Mouse (Mus musculus): ENCODE data around the gene Slc44a1. TPM values are rescaled to one million over a fixed set of nuclear protein-coding genes. Genes with fewer than 3 reads are reported as not detected.

The Slc44a1 gene
- total RNA-seq, 1 experiment from 2014 or later, result 63.9 TPM

DNA sequence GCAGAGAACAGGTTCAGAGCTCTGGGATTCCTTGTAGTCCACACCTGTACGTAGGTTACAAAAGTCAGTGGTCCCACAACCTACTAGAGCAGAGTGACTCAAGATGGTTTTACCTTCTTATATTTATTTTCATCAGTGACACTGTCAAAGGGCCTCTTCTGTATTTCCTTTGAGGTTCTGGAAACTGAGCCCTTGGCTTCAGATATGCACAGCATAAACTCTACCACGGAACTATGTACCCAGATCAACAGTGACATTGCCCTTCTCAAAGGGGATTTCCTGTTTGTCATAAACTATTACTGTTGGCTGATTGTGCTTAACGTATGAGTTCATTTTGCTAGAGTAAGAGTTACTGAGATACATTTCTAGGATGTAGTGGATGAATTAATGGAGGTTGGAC lies 18.3 kb downstream of the Slc44a1 start:
- ATAC-seq (ENCODE audit: extremely low read depth, insufficient number of reproducible peaks, low FRiP score, poor library complexity, severe bottlenecking), result no peak

DNA sequence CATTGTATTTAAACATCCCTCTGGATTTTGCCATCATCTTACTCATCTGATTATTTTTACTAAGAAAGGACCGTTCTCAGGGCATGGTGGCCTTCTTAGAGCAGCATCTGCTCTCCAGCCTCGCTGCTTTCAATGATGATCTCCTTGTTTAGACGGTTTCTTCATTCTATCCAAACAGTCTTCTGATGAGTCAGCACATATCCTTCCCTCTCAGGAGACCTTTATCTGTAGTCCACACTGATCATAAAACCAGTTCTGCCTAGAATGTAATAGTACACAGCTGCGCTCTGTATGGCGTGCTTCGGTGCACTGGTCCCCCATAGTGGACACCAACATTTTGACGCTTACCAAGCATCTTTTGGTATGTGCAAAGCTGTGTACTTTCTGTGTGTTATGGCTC lies 19.5 kb downstream of the Slc44a1 start:
- ATAC-seq (ENCODE audit: extremely low read depth, insufficient number of reproducible peaks, low FRiP score, poor library complexity, severe bottlenecking), result no peak

DNA sequence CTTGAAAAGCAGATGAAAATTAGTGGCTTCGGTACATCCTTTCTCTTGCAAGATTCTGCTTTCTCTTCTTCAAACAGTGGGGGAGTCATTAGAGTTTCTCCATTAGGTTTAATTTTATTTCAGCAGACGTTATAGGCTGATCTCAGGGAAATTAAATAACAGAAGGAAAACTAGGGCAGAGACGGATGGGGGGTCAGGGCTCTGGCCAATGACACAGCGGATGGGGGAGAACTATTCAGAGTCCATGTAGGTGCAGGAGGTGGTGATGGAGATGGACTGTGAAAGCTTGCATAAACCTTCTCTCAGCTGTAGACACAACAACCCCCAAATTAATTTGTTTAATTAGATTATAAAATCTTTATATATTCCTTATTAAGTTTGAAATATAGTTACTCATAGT lies 20.8 kb downstream of the Slc44a1 start:
- ATAC-seq (ENCODE audit: extremely low read depth, insufficient number of reproducible peaks, low FRiP score, poor library complexity, severe bottlenecking), result no peak

DNA sequence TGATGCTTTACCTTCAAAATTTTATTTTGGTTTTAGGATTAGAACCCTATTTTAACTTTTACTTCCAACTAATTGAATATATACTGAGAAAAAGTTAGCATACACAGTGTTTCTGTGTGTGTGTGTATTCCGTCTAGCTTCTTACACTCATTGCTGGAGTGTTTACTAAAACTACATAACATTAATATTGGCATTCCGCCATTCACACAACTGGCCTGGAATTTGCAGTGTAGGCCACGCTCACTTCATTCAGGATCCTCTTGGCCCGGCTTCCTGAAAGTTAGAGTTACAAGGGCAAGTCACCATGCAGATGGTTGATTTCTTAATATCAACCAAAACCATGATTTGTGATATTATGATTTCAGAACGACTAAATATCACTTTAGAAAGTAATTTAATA lies 21.9 kb downstream of the Slc44a1 start:
- ATAC-seq (ENCODE audit: extremely low read depth, insufficient number of reproducible peaks, low FRiP score, poor library complexity, severe bottlenecking), result no peak

DNA sequence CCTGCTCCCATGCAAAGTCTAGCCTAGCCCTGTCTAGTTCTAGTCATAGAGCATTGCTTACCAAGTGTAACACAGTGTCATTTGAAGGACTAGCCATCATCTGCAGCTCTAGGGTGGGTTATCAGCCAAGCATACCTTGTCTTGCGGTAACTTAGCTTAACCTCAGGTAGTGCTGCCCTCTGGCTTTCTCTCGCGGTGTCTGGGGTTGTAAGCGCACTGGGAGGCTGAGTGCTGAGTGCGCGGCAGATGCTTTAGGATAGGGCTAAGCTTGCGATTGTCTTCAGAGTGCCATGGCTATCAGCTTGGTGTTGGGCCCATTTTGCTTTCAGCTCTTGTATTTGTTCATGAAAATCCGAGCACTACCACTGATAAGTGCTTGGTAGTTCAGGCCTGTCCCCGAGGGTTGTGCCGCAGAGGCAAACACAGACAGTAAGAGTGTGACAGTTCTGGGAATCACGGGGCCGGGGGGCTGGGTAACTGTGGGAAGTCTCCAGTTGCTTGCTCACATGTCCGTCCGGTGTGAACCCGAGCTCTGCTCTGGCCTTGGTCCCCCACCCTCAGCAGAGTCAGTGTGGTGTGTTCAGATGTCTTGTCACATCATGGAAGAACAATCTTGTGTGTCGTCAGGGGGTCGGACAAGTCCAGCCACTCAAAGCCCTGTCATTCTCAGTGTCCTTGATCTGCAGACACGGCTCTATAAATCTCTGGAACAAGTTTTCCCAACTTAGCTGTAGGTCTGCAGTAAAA lies 22.5 kb downstream of the Slc44a1 start:
- ATAC-seq (ENCODE audit: extremely low read depth, insufficient number of reproducible peaks, low FRiP score, poor library complexity, severe bottlenecking), result no peak

DNA sequence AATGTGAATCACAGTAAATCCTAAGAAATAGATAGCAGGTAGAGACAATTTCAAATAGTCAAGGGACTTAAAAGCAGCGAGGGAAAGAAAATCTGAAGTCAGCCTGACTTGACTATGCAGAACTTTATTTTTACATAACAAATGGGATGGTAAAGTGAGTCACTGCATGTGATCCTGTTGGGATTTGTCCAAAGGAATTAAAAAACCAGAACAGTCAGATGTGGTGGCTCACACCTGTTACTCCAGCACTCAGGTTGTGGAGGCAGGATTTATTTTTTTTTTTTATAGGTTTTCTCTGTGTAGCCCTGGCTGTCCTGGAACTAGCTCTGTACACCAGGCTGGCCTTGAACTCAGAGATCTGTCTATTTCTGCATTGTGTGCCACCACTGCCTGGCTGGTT lies 25.7 kb downstream of the Slc44a1 start:
- no peak for ATAC-seq (ENCODE audit: extremely low read depth, insufficient number of reproducible peaks, low FRiP score, poor library complexity, severe bottlenecking)

DNA sequence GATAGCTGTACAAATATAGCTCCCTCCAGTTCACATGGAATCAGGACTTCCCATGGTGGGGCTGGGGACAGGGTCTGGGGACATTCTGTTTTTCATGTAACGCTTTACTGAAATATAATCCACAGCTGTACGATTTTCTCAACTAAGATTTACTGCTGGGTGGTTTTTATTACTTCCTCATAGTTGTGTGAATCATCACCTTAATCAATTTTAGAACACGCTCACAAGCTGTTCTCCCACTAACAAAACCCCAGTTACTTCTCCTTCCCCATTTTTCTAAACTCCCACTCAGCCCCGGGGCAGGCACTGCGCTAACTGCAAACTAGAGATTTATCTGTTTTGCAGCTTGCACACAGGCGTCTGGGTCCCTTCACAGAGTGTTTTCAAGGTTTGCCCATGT lies 28.8 kb downstream of the Slc44a1 start:
- peak; percentile 58; the same call in 1 of the 2 replicates for ATAC-seq (ENCODE audit: extremely low read depth, insufficient number of reproducible peaks, low FRiP score, poor library complexity, severe bottlenecking)

DNA sequence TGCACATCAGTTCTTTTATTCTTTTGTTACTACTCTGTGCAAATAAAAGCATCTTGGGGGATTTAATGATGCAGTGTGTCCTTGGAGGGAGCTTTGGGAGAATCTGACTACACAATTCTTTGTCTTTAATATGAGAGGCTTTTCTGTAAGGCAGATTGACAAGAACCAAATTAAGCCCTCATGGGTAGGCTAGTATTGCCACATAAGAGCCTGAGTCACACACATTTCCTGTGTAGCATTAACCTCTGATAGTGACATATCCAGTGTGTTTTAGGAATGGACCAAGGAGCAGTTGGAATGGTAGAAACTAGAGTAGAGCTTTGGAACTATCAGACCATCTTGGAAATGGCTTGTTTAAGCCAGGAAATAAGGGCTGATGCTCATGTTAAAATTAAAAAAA lies 33.9 kb downstream of the Slc44a1 start:
- no peak for ATAC-seq (ENCODE audit: extremely low read depth, insufficient number of reproducible peaks, low FRiP score, poor library complexity, severe bottlenecking)

DNA sequence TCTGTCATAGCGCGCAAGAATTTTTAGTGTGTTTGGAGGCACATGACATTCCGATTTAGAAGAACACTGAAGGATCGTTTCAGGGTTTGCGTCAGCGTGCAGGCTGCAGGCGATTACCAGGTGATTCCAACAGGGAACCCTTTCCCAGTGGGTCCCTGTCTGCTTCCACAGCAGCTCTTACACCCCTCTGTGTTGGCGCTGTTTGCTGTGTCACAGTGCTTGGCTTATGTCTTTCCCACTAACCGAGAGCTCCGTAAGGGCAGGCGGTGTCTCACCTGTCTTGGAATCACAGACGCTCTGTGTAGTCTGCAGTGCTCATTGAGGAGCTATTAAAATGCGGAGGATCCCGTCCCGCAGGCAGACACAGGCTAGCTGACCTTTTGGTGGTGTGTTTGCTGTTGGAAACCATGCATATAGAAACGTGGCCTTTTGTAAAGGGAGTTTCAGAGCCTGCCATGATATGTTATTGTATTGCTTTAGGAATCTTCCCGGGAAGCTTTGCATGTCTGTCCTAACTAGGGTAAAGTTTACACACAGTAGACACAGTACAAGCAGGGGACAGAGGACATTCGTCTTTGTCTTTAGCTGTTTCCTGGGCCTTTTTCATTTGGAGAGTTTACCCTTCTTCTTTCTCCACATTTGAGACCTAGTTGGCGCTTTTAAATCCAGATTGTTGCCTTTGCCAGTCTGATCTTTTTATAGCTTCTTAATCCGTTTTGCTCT lies 35.2 kb downstream of the Slc44a1 start:
- ATAC-seq (ENCODE audit: extremely low read depth, insufficient number of reproducible peaks, low FRiP score, poor library complexity, severe bottlenecking), result no peak

DNA sequence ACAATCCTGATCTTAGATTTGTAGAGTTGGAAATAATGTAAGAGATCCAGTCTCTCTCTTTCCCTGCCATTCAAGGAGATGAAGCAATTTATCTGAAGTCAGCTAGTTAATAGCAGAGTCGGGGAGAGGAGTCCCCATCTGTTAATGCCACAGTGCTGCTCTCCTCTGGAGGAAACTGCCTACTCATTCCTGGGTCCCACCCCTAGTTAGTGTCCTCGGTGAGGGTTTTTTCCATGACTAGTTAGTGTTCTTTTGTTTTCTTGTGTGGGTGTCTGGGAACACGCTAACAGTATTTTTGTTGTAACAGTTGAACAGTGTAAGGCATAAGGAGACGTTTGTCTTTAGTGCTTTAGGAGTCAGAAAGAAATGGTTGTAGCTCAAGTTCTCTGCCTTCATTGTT lies 38.4 kb downstream of the Slc44a1 start:
- ATAC-seq (ENCODE audit: extremely low read depth, insufficient number of reproducible peaks, low FRiP score, poor library complexity, severe bottlenecking), result no peak

DNA sequence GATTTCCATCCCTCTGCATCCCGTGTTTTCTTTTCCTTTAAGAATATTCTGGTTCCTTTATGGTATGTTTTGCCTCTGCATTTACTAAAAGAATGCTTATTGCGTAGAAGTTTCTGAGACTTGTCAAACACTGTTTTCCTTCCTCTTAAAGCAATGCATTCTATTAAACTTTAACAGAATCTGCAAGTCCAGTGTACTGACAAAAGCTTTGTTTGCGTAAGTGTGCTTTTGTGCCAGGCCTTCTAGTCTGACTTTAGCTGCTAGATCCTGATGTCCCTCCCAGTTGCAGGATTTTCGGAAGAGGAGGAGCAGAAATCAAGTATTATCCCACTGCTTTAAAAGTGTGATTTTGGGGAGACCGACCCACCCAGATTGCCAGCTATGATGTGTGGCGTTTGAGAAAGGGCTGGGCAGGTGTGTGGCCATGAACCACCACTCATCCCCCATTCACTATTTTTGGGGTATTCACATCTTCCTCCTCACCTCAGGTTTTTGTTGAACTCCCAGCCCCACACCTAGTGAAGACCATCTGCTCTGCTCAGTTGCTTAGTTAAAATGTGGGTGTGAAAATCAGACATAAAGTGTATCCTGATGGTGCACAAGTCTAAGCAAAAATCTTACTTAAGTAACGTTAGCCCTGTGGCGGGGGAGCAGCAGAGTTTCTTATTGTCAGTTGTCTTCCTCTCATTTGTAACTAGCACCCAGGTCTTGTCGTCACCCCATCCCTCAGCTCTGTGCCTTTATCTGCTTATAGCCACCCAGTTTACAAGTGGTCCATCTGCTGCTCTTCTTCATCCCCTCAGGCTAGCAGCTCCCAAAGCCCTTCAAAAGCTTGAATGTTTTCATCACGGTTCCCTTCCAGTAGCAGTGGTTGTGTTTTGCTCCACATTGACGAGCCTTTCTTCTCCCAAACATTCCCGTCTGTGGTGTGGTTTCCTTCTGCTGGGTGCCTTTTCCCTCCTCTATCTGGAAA lies 47.3 kb downstream of the Slc44a1 start:
- ATAC-seq (ENCODE audit: extremely low read depth, insufficient number of reproducible peaks, low FRiP score, poor library complexity, severe bottlenecking), result no peak

DNA sequence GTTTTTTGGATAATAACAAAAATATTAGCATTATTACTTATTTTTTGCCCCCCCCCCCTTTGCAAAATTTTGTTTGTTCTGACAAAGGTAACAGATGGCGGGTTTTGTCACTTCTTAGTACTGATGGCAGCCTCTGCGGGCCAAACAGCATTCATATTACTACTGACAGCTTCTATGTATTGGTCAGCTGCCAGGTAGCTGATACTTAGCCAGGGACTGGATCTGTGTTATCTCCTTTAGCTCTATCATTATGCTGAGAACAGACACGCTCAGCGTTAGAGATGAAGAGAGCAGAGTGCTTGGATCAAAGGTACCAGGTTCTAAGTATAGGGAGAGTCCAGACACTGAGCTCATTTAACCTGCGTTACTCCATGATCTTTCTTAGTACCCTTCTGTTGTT lies 48.6 kb downstream of the Slc44a1 start:
- ATAC-seq (ENCODE audit: extremely low read depth, insufficient number of reproducible peaks, low FRiP score, poor library complexity, severe bottlenecking), result no peak

DNA sequence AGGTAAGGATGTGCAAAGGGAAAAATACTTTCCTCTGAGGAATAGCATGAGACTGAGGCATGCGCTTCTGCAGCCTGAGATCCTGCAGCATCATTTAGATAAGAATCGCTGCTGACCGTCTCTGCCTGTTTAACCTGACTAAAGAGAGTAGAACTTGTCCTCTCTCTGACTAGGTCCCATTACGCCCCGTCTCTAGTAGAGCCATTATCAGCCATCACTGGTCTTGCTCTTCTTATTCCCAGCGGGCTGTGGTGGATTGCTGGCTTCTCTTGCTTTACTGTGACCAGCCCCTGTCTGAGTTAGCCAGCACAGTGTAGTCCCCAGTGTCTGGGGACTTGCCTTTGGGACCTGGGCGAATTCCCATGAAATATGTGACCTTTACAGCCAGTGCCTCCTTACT lies 50.2 kb downstream of the Slc44a1 start:
- no peak for ATAC-seq (ENCODE audit: extremely low read depth, insufficient number of reproducible peaks, low FRiP score, poor library complexity, severe bottlenecking)

DNA sequence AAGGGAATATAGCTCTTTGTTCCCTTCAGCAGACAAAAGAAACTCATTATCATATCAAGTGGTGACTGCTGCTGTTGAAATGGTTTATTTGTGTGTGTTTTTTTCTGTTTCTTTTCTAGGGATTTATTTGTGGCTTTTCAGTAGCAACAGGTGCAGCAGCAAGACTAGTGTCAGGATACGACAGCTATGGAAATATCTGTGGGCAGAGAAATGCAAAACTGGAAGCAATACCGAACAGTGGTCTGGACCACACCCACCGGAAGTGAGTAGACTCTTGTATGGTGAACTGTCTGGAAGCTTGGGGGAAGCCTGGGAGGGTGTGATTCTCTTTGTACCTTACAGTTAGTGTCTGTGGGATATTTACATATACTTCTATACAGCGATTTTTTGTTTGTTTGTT lies 51.1 kb downstream of the Slc44a1 start:
- peak; percentile 61; the same call in 1 of the 2 replicates for ATAC-seq (ENCODE audit: extremely low read depth, insufficient number of reproducible peaks, low FRiP score, poor library complexity, severe bottlenecking)

DNA sequence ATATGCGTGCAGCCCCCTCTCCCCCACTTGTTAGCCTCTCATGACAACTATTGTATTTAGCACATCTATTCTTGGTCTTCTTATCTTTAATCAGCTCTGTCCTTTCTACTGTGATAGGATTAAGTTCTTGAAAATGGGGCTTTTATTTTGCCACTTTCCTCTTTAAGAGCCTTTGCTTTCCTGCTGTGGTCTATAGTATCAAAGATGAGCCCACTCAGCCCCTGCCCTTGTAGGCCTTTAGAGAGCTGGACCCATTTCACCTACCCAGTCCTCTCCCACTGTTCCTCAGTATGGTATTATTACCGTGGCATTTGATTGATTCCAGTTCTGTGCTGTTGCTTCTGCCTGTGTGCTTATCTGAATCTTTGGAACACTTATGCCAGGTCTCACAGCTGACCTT lies 55.4 kb downstream of the Slc44a1 start:
- ATAC-seq (ENCODE audit: extremely low read depth, insufficient number of reproducible peaks, low FRiP score, poor library complexity, severe bottlenecking), result no peak

DNA sequence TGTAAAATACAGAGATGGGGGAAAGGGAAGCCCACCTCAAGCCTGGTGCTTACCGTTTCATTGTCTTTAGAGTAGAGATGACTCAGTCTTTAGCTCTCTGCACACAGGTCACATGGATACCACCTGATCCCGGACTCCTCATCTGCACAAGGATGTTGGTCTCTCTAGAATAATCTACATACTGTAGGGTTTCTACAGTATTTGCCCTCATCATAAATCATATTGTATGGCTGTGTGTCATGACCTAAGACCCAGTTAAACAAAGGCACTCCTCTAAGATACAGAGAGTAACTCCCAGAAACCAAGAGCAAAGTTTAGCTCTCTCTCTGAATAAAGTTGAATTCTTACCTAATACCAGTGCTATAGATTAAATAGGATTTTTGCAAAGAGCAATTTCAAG lies 62.6 kb downstream of the Slc44a1 start:
- ATAC-seq (ENCODE audit: extremely low read depth, insufficient number of reproducible peaks, low FRiP score, poor library complexity, severe bottlenecking), result no peak

DNA sequence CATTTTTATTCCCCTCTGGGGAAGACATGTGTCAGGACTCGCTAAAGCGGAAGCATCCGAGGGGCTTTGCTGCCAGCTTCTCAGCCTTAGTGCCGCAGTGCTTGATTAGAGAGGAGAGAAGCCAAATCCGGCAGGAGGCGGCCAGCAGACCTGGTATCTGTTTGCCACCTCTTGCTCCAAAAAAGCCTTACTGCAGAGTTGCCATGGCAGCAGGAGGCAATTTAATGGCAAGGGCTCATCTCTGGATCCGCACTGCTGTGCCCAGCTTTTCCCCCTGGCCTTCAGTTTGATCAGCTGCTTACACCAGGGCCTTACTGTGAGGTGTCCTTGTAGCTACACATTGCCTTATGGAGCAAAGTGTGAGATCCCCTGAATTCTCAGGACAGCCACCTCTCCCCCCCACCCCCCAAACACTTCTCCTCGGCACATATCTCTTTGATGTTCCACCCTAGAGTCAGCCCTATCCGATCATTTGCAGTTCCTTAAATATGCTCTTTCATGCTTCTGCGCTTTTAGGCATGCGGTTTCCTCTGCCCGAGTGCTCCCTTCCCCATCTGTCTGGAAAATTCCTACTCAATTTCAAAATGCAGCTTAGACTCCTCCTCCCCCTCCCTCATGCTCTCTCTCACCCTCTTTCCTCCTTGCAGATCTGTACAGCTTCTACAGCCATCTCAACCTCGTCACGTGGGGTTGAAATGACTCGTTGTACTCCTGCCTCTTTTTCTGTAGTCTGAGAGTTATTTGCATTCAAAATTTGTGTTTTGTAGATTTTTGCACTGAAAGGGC lies 72.1 kb downstream of the Slc44a1 start:
- ATAC-seq (ENCODE audit: extremely low read depth, insufficient number of reproducible peaks, low FRiP score, poor library complexity, severe bottlenecking), result peak; percentile 17; the same call in 1 of the 2 replicates

DNA sequence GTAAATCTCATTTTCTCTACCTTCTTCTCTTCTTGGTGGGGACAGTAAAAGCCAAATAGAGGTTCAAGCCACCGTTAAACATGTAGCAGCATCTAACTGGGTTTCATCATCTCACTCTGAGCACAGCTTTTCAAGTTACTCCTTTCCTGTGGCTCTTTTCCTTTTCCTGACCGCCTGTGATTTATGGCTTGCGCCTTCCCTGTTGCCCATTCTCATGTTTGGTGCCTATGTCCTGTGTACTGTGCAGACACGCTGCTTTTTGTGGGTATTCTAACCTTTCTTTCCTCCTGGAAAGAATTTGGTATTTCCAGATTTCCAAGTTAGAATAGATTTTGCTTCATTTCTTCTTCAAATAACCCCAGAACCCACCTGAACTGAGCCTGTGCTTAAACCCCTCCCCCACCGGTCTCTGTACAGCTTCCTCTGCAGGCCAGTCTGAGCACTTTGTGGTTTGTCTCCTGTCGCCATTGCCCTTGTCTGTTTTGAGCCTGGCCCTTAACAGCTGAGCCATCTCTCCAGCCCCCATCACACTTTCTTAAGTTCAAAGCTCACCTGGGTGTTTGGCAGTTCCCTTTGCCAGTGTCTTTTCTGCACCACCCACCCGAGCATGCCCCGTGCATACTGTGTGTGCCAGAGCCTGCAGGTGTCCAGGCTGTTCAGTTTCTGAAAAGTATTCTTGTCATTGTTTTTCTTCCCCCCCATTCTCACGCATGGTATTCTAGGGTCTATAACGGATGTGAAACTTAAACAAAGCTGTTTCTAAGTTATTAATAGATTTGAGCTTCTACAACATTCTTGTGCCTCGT lies 73.3 kb downstream of the Slc44a1 start:
- peak; percentile 42; the same call in 1 of the 2 replicates for ATAC-seq (ENCODE audit: extremely low read depth, insufficient number of reproducible peaks, low FRiP score, poor library complexity, severe bottlenecking)
